Mouse (Mus musculus) WW6 (cell line): ENCODE data around the gene Ly6c1.
"Not testable (repeated sequence)": the region's sequence is repeated elsewhere in the genome, so short reads cannot be mapped to it uniquely, and the experiment has no call there.

Experiments
- DNase-seq: peaks from one replicate; pipeline ENCODE4 v3.0.0-alpha.2; 2013; ENCODE audit warnings: low read depth, low spot score

Ly6c1 gene

DNA sequence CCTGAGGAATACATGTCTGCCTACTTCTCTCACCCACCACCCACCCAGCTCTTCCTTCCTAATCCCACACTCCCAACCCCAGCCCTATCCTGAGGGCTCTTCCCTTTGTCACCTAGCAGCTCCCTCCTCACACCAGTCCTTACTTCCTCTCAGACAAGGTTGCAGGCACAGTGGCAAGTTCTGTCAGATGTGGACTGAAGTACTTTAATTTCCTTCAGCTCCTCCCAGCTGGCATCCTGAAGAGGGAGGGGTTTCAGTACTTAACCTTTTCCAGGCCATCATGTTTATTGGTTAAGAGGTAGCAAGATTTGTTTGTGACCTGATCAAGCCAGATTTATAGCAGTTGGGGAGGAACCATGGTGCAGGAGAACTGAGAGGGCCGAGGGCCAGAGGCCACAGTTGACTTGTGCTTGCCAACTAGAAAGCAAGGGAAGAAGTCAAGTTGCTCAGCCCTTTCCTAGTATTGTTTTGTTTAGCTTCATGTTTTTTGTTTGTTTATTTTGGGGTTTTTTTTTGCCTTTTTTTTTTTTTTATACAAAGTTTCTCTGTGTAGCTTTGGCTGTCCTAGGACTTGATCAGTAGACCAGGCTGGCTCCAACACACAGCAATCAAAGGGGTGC is at the start of gene Ly6c1:
TSS of gene Ly6c1 (minus strand) at position 189 of the 620 bp plus-strand sequence.
- DNase-seq: not testable (repeated sequence)

- DNase-seq: not testable (repeated sequence)
Measured at GRCm38 (mm10) chr15:75088041-75088440, 39.4 kb upstream of the Ly6c1 start.

DNA sequence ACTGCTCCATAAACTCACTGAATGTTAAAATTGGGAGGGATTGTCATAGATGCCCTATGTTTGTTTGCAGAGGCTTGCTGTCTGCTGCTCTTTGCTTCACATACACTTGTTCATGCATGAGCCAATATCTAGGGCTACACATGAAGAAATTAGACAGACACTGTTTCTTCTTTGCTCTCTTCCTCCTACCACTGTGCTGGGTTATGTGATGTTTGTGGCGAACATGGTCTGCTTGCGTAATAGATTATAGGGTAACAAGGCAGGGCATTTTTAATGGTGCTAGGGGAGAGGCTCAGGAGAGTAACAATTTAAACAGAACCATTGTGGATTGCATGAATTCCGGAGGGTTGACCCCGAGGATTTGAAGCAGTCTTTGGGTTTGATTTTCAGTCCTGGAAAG is 21.3 kb upstream of the Ly6c1 start:
- no peak for DNase-seq

DNA sequence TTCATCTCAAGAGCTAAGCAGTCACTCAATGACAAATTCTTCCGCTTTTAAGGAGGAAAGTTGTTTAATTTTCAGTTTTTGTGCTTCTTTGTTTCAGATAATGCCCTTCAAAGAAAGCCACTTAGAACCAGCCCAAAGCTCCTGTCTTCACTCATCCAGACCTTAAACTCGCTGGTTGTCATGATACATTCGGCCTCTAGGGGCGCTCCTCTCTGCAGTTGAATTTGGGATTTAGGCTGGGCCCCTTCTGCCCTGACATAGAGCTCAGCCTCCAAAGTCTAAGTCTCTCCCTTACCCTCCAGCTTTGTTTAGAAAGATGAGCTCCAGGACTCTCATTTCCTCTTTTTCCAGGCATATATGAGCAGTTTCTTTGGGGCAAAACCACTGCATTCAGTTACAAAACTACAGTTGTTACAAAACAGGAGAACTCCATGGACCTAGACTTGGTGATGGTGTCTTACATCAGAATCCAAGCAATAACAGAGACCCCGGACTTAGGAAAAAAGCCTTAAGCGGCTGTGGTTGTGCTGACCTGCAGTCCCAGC is 13.5 kb upstream of the Ly6c1 start:
- peak; percentile 13 for DNase-seq

DNA sequence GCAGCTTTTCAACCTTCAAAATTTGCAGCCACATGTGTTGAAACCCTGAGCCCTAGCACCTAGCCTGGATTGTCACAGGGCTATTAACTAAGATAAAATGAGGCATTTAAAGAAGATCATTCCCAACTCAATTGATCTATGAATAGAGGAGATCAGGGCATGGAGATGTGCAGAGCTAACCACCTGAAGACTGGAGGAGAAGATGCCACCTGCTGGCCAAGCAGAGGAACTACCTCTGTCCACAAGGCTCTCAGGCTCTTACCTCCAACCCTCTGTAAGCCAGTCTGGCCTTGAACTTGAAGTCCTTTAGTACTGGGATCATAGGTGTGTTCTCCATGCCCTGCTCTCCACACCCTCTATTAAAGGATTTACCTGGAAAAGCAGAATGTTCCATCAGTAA is 11.9 kb upstream of the Ly6c1 start:
- peak; percentile 7 for DNase-seq

- DNase-seq: no peak
Measured at GRCm38 (mm10) chr15:75055985-75056384, 7.4 kb upstream of the Ly6c1 start.

- not testable (repeated sequence) for DNase-seq
Measured at GRCm38 (mm10) chr15:75055425-75055824, 6.8 kb upstream of the Ly6c1 start.

- DNase-seq: not testable (repeated sequence)
Measured at GRCm38 (mm10) chr15:75052414-75052813, 3.8 kb upstream of the Ly6c1 start.

- not testable (repeated sequence) for DNase-seq
Measured at GRCm38 (mm10) chr15:75051141-75051540, 2.5 kb upstream of the Ly6c1 start.

GRCm38 (mm10) chr15:75050593-75050992 is 2.0 kb upstream of the Ly6c1 start:
- DNase-seq: not testable (repeated sequence)

DNA sequence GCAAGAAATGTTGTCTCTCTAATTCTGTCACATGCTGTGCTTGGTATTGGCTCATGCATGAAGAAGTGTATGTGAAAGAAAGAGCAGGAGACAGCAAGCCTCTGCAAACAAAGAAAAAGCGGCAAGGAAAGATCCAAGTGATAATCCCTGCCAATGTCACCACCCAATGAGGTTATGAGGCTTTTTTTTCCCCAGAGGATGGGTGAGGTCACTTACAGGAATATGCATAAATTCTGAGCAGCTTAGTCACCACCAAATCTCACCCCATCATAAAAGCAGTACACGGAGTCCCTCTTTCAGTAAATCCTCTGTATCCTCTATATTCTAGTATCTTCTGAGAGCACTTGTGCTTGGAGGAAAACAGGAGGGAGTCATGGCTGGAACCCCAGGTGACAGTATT is 1.2 kb upstream of the Ly6c1 start:
- DNase-seq: not testable (repeated sequence)

DNA sequence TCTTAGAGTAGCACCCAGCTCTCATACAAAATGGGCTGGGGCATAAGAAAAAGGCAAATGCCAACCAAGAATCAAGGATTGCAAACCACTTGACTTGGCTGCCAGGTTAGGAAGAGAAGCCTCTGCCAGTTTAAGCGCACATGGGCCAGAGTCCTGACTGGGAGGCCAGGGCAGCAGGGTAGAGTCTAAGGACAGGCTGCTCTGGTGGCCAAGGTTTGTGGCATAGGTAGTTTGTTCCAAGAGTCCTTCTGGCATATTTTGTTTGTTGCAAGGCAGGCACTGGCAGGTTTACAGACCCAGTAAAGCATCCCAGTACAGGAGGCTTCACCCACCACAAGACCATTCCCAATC is 685 bp downstream of the Ly6c1 start:
- not testable (repeated sequence) for DNase-seq

- not testable (repeated sequence) for DNase-seq
Measured at GRCm38 (mm10) chr15:75047313-75047969, 1.2 kb downstream of the Ly6c1 start.

GRCm38 (mm10) chr15:75045501-75045900 is 3.1 kb downstream of the Ly6c1 start:
- DNase-seq: not testable (repeated sequence)

DNA sequence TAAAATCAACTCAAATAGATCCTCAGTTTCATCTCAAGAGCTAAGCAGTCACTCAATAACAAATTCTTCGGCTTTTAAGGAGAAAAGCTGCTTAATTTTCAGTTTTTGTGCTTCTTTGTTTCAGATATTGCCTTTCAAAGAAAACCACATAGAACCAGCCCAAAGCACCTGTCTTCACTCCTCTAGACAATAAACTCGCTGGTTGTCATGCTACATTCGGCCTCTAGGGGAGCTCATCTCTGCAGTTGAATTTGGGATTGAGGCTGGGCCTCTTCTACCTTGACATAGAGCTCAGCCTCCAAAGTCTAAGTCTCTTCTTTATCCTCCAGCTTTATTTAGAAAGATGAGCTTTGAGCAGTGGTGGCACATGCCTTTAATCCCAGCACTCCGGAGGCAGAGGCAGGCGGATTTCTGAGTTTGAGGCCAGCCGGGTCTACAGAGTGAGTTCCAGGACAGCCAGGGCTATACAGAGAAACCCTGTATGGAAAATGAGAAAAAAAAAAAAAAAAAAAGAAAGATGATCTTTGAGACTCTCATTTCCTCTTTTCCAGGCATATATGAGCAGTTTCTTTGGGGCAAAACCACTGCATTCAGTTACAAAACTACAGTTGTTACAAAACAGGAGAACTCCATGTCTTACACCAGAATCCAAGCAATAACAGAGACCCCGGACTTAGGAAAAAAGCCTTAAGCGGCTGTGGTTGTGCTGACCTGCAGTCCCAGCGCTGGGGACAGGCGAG is 27.4 kb downstream of the Ly6c1 start:
- DNase-seq: not testable (repeated sequence)

DNA sequence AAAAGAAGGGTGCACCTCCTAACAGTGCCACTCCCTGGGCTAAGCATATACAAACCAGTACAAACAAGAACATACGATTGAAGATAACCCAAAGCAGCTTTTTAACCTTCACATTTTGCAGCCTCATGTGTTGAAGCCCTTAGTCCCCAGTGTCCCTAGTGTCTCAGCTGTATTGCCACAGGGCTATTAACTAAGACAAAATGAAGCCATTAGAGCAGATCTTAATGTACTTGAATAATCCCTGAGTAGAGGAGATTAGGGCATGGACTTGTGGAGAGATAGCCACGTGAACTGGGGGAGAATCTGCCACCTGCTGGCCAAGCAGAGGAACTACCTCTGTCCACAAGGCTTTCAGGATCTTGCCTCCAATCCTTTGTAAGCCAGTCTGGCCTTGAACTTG is 29.2 kb downstream of the Ly6c1 start:
- not testable (repeated sequence) for DNase-seq
